Comparison of ENCODE assay signal across 24 mouse cellular contexts in genomic region chr3:18298699-18299098, GRCm38 (mm10).
DNase-seq lines count a peak whose midpoint lies in the region; ATAC-seq and TF ChIP-seq lines count a peak whose summit lies in the region.
"Had no signal": no experiment of that assay in that cellular context is flagged by ENCODE, and none has a peak within 500 bp of the region (broad histone marks: within the 10 kb centered on the region; RNA-seq: fewer than 3 reads in every experiment).

No protein-coding gene starts in this region.

- no peak for TF ChIP-seq CTCF in kidney, adult 2 months (conservative IDR thresholded peaks at IDR 0.05; ENCODE audit: insufficient read depth, insufficient read length, low read depth, low read length)
- no peak for TF ChIP-seq CTCF in liver, adult 2 months (IDR thresholded peaks at IDR 0.05; ENCODE audit: low read depth, low read length)

- no peaks in the 10 kb centered on the region for H3K4me1 ChIP-seq in heart, embryonic 11.5 days (ENCODE audit: control insufficient read depth, insufficient read depth, low read length)
- H3K4me1 ChIP-seq in kidney, adult 2 months (ENCODE audit: control insufficient read depth, insufficient read depth, low read length): no peaks in the 10 kb centered on the region
- peaks cover 8% of the 10 kb centered on the region; the same call in 1 of the 2 replicates for H3K4me1 ChIP-seq in liver, adult 2 months (ENCODE audit: control insufficient read depth, insufficient read depth, low read length)
- H3K4me1 ChIP-seq: embryonic facial prominence, embryonic 10.5 days; embryonic facial prominence, embryonic 13.5 days; forebrain, embryonic 12.5 days; forebrain, embryonic 15.5 days; heart, embryonic 13.5 days; hindbrain, embryonic 10.5 days; hindbrain, embryonic 13.5 days had no signal

- H3K9me3 ChIP-seq in heart, embryonic 11.5 days (replicated peaks; ENCODE audit: control insufficient read depth, low read length): no peaks in the 10 kb centered on the region
- H3K9me3 ChIP-seq: embryonic facial prominence, embryonic 10.5 days; embryonic facial prominence, embryonic 13.5 days; forebrain, embryonic 12.5 days; forebrain, embryonic 15.5 days; heart, embryonic 13.5 days; hindbrain, embryonic 10.5 days; hindbrain, embryonic 13.5 days had no signal

- H3K79me2 ChIP-seq in liver, adult 2 months (ENCODE audit: control insufficient read depth, insufficient read depth, low read length): no peaks in the 10 kb centered on the region

- no peak overlapping the region for H3K4me3 ChIP-seq in heart, embryonic 11.5 days (ENCODE audit: low read depth, low read length)
- no peak overlapping the region for H3K4me3 ChIP-seq in kidney, adult 2 months (ENCODE audit: insufficient read depth, low read depth, low read length)
- no peak overlapping the region for H3K4me3 ChIP-seq in liver, adult 2 months (ENCODE audit: insufficient read depth, low read depth, low read length)
- H3K4me3 ChIP-seq: embryonic facial prominence, embryonic 10.5 days; embryonic facial prominence, embryonic 13.5 days; erythroblast, embryonic 14.5 days; forebrain, embryonic 12.5 days; forebrain, embryonic 15.5 days; heart, embryonic 13.5 days; hindbrain, embryonic 10.5 days; hindbrain, embryonic 13.5 days had no signal

- no peak overlapping the region for H3K27ac ChIP-seq in heart, embryonic 11.5 days (ENCODE audit: low read depth, low read length)
- no peak overlapping the region for H3K27ac ChIP-seq in kidney, adult 2 months (ENCODE audit: insufficient read depth, low read depth, low read length)
- no peak overlapping the region; the same call in 1 of the 2 replicates for H3K27ac ChIP-seq in liver, adult 2 months (replicated peaks; ENCODE audit: insufficient read depth, low read depth, low read length)
- H3K27ac ChIP-seq: embryonic facial prominence, embryonic 10.5 days; embryonic facial prominence, embryonic 13.5 days; forebrain, embryonic 12.5 days; forebrain, embryonic 15.5 days; heart, embryonic 13.5 days; hindbrain, embryonic 10.5 days; hindbrain, embryonic 13.5 days had no signal

- no peak for TF ChIP-seq POLR2A in kidney, adult 2 months (IDR thresholded peaks at IDR 0.05; ENCODE audit: low read depth, low read length)
- TF ChIP-seq POLR2A in liver, adult 2 months (IDR thresholded peaks at IDR 0.05; ENCODE audit: extremely low read depth, insufficient read depth, low read length): no peak

- no peak for ATAC-seq in heart, embryonic 11.5 days (replicated peaks; ENCODE audit: insufficient number of reproducible peaks, low FRiP score, low TSS enrichment)
- ATAC-seq: activated CD4-positive, CD25-positive, alpha-beta regulatory T cell, adult 4 months; forebrain, embryonic 15.5 days had no signal

- no peak overlapping the region for H3K4me2 ChIP-seq in heart, embryonic 11.5 days
- H3K4me2 ChIP-seq: embryonic facial prominence, embryonic 13.5 days; forebrain, embryonic 12.5 days; forebrain, embryonic 15.5 days; heart, embryonic 13.5 days; hindbrain, embryonic 13.5 days had no signal

- DNase-seq in heart, adult 11 months: peak; percentile 81
- DNase-seq in kidney, adult 2 months: peak; percentile 3
- no peak for DNase-seq in kidney, adult 9 months
- peak; percentile 95 for DNase-seq in liver, adult 2 months (ENCODE audit: extremely low read depth, low read depth, low spot score)
- no peak for DNase-seq in liver
- DNase-seq: adrenal gland, adult 8-10 months; adrenal gland, postnatal 25 days; cerebellum, adult 11-12 months; cerebellum, adult 8-10 months; cerebellum, postnatal 10 days; cerebellum, postnatal 36 days; embryo, embryonic 11 days; gastrocnemius, postnatal 25 days; heart, postnatal 36 days had no signal

- H3K36me3 ChIP-seq in heart, embryonic 11.5 days (ENCODE audit: control insufficient read depth, insufficient read depth, low read length): no peaks in the 10 kb centered on the region
- no peaks in the 10 kb centered on the region for H3K36me3 ChIP-seq in kidney, adult 2 months (ENCODE audit: control insufficient read depth, insufficient read depth, low read length)
- no peaks in the 10 kb centered on the region for H3K36me3 ChIP-seq in liver, adult 2 months (ENCODE audit: control insufficient read depth, insufficient read depth, low read length)
- H3K36me3 ChIP-seq: embryonic facial prominence, embryonic 10.5 days; embryonic facial prominence, embryonic 13.5 days; forebrain, embryonic 12.5 days; forebrain, embryonic 15.5 days; heart, embryonic 13.5 days; hindbrain, embryonic 10.5 days; hindbrain, embryonic 13.5 days had no signal

- H3K27me3 ChIP-seq in heart, embryonic 11.5 days (ENCODE audit: control insufficient read depth, insufficient read depth, low read length): no peaks in the 10 kb centered on the region
- no peaks in the 10 kb centered on the region for H3K27me3 ChIP-seq in kidney, adult 2 months (replicated peaks; ENCODE audit: control insufficient read depth, insufficient read depth, low read length)
- H3K27me3 ChIP-seq in liver, adult 2 months (ENCODE audit: control insufficient read depth, insufficient read depth, low read length): no peaks in the 10 kb centered on the region
- H3K27me3 ChIP-seq: embryonic facial prominence, embryonic 13.5 days; forebrain, embryonic 12.5 days; forebrain, embryonic 15.5 days; heart, embryonic 13.5 days; hindbrain, embryonic 13.5 days had no signal

- H3K9ac ChIP-seq in heart, embryonic 11.5 days (ENCODE audit: low read depth, low read length): no peak overlapping the region
- H3K9ac ChIP-seq in liver, adult 2 months (ENCODE audit: low read depth, low read length): no peak overlapping the region
- H3K9ac ChIP-seq: embryonic facial prominence, embryonic 13.5 days; forebrain, embryonic 12.5 days; forebrain, embryonic 15.5 days; heart, embryonic 13.5 days; hindbrain, embryonic 13.5 days had no signal

- 77% methylated on average over 3 of the region's 3 CpGs for WGBS in heart, embryonic 11.5 days (ENCODE audit: insufficient replicate concordance)
- 69% methylated on average over 3 of the region's 3 CpGs for WGBS in kidney, adult 2 months
- WGBS in liver, adult 2 months: 30% methylated on average over 3 of the region's 3 CpGs

Comparison
In these comparisons a context has a peak if more than half of its experiments do, and no peak if none do; other contexts are left out.
1. DNase-seq: peak in heart, adult 11 months (single experiment), kidney, adult 2 months (single experiment) and liver, adult 2 months (single experiment); none in kidney, adult 9 months (single experiment) and liver (single experiment).